Mouse (Mus musculus) 3134 (cell line): ENCODE data around the gene Raf1.
"Not testable (repeated sequence)": the region's sequence is repeated elsewhere in the genome, so short reads cannot be mapped to it uniquely, and the experiment has no call there.

Experiments
- DNase-seq: peaks from one replicate; pipeline ENCODE4 v3.0.0-alpha.2; 2011; ENCODE audit warnings: low spot score; ENCODE audit not compliant: insufficient read length; ENCODE audit errors: extremely low read depth

Gene Raf1

DNA sequence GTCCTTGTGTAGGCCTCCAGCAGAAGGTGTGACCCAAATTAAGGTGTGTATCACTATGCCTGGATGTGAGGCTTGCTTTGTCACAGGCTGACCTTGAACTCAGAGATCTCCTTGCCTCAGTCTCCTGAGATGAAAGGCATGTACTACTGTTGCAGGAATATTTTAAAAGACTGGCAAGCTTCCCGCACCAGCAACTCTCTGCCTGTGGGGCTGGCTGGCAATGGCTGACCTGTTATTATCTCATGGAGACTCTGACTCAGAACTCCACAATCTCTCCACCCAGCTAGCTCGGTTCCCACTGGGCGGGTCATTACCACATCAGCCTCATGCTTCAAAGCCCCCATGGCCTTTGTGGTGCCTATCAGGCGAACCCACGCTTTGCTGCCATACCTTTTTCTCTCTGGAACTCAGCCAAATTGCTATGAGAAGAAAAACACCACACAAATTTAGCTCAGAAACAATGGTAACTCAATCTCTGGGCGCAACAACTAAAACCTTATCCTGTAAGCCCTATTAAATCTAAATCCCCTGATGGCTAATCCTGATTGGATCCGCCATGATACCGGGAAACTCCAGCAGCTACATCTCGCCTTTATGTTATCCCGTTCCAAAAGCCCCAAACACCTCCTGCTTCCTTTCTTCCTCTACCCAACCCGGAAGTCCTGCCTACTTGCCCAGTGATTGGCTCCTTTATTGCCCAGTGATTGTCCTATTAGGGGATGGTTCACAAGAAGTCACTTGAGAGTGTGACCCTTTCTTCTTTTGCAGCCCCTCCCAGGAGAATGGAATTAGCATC is 8.6 kb upstream of the Raf1 start:
- DNase-seq, result peak; percentile 34

DNA sequence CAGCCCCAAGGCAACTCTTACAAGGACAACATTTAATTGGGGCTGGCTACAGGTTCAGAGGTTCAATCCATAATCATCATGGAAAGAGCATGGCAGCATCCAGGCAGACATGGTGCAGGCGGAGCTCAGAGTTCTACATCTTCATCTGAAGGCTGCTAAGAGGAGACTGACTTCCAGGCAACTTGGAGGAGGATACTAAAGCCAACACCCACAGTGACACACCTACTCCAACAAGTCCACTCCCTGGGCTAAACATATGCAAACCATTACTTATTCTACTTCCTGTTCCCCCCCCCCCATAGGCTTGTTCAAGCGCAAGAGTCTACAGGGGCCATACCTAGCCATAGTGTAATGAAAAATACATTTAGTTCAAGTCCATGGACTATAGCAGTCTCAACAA is 7.8 kb upstream of the Raf1 start:
- no peak for DNase-seq

DNA sequence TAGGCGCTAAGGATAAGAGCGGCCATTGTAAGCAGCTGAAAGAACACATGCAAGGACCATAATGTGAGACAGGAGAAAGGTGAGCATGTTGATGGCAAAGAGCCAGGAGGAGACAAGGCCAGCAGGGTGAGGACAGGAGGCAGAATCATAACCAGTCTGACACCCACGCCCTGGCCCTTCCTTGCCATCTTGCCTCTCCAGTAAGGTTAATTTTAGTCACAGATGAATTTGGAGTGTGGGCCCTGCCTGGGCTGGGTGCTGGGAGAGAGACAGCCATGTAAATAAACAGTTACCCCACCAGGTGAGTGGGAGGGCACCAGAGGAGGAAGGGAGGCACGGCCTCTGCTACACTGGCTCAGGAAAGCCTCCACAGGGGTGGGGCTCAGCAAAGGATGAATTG is 4.6 kb upstream of the Raf1 start:
- no peak for DNase-seq

DNA sequence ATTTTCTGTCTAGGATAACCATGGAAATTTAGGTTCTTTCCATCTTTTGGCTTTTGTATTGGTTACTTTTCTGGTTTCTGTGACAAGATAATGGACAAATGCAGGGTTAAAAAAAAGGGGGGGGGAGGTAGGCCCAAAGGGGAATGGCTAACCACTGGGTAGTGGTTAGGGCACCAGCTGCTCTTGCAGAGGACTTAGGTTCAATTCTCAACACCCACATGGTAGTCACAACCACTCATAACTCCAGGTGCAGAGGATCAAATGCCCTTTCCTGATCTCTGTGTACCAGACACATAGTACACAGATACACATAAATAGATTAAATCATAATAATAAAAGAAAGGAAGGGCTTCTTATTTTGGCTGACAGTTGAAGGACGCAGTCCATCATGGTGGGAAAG is 1.6 kb upstream of the Raf1 start:
- DNase-seq, result no peak

DNA sequence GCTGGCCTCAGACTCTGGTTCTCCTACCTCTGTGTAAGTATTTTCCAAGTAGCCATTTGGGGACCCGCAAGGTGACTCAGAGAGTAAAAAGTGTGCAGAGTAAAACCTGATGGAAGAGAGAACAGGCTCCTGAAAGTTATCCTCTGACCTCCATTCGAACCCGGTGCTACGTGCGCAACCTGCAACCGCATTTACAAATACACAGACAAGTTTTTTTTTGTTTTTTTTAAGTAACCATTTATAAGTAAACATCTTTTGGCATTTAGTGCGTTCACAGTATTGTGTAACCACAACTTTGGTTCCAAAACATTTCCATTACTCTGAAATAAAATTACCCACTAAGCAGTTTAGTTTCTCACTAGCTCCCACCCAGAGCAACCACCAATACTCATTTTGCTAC is 1.0 kb upstream of the Raf1 start:
- DNase-seq, result no peak

DNA sequence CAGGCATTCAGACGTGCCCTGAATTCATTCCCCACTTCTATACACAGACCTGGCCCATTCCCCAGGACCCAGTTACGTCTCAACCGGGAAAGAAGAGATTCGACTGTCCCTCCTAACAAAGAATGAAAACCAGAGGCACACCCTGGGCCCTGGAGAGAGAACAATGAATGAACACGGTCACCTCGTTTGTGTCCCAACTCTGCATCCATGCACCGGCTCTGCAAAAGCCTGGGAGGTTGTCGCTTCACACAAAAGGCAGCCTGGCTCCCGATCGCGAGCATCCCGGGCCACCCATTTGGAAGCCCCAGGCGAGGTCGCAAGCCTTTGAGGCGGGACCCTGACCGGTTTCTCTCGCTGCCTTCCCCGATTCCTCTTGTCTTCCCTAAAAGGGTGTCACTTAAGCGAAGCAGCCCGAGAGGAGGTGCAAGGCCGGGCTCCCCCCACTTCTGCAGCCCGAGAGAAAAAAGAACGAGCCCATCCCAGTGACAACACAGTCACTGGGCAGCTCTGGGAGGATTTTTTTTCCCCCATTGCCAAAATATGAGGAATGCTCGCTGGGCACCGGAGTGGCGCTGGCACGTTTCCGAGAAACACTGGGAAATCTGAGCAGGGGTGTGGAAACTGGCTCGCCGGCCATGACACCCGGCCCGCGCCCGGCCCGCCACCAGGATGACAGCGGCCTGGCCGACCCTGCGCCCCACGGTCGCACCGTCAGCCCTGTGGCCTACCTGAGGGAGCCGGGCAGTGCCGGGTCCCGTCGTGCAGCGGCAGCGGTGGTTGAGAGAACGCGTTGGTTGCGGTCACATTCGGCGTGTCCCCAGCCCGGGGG is 713 bp downstream of the Raf1 start:
- DNase-seq, result peak; percentile 82

DNA sequence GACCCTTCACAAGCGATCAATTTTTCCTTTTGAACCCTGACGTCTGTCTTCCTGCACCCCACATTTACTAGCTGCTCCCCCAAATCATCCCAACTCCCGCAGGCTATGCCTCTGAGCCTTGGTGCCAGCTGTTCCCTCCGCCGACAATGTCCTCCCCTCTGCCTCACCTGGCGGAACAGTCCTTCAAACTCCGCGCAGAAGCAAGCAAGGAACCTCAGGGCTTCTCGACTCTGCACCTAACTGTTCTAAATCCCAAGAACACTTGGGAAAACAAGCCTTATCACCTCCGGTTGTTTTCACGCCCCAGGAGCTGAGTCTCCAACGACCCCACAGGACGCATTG is 1.3 kb downstream of the Raf1 start:
- peak; percentile 32 for DNase-seq

DNA sequence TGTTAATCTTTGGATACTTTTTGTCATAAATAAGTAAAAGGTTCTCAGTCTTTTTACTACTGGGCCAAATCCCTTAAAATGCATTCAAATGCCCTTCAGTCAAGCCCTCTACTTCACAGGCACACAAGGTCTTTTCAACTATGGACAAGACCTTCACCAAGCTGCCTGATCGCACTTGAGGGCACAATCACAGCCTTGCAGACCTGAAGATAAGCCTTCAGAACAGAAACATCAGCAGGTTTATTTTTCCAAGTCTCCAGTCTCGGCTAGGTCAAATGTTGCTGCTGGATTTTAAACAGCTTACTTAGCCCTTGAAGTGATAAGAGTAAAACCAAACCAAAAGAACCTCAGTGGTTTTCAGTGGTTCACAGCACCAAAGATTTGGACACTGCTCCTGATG is 2.1 kb downstream of the Raf1 start:
- no peak for DNase-seq

DNA sequence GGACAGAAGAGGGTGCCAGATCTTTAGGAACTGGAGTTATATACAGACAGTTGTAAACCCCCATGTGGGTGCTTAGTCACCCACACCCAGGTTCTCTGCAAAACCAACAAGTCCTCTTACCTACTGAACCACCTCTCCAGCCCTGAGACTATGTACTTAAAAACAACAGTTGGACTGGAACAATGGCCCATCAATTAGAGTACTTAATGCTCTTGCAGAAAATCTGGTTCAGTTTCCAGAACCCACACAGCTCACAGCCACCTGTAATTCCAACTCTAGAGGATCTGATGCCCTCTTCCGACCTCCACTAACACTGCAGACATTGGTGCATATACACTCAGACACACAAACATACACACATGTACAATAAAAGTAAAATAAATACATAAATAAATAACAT is 3.7 kb downstream of the Raf1 start:
- no peak for DNase-seq

DNA sequence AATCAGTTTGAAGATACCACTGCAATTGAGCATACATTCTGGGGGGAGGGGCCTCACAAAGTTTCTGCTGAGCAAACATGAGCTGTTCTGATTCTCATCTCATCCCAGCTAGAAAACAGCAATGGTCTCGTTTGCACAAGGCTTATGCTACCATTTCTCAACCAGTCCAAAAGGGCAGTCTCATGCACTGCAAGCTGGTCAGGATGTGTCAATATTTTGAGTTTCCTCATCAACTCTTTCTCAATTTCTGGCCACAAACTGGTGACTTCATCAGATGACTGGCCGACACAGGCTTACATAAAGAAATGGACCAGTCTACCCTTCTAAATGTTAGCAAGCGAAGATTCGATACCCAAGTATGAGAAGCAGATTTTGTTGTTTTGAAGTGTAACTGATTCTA is 9.8 kb downstream of the Raf1 start:
- peak; percentile 67 for DNase-seq

DNA sequence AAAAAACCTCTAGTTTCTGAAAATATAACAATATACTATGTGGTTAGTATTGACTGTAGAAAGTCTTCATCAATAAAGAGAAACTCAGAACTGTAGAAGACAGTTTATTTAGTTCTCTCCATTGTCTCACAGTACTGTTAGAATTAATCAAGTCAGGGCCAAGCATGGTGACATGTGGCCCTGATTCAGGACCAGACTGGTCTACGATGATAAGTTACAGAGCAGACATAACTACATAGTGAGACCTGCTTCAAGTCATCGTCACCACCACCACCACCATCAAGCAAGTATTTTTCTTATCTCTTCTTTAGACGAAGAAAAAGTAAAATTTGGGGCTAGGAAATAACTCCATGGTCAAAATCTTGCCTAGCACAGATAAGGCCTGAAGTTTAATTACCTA is 12.2 kb downstream of the Raf1 start:
- no peak for DNase-seq

DNA sequence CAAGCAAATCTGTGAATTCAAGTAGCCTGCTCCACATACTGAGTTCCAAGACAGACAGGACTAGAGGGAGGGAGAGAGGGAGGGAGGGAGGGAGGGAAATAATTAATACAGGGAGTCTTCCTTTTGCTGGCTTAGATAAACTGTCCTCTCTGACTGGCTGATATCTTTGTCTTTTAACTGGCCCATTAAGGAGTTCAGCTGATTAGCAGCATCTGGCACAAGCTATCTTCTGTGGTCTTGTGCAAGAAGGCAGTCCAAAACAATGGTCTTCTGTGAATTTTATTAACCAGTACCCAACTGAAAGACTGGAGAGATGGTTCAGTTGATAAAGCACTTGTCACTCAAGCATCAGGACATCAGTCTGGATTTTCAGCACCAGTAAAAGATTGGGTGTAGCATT is 17.6 kb downstream of the Raf1 start:
- no peak for DNase-seq

DNA sequence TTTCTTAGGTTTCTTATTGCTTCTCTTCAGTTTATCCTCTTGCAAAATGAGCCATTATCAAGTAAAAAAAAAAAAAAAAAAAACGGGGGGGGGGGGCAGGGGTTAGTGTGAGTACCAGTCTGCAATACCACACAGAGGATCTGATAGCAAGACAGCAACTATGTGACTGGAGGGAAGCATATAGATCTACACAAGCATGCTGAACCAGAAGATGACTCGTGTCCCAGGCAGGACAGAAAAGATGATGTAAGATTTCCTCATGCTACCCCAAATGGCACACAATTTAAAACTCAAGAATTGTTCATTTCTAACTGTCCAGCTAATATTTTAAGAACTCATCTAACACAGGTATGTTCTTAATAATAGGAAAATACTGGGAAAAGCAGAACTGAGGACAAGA is 22.5 kb downstream of the Raf1 start:
- peak; percentile 26 for DNase-seq

DNA sequence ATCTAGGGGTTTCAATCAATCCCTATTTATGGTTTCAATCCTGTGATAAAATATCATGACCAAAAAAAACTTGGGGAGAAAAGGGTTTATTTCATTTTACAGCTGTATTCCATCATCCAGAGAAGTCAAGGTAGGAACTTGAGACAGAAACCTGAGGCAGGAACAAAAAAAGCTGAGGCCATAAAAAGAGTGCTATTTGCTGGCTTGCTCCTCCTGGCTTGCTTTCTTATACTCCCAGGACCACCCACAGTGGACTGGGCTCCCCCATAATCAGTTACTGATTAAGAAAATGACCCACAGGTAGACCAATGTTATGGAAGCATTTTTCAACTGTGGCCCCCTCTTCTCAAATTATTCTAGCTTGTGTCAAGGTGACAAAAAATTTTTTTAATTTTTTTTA is 24.7 kb downstream of the Raf1 start:
- no peak for DNase-seq

DNA sequence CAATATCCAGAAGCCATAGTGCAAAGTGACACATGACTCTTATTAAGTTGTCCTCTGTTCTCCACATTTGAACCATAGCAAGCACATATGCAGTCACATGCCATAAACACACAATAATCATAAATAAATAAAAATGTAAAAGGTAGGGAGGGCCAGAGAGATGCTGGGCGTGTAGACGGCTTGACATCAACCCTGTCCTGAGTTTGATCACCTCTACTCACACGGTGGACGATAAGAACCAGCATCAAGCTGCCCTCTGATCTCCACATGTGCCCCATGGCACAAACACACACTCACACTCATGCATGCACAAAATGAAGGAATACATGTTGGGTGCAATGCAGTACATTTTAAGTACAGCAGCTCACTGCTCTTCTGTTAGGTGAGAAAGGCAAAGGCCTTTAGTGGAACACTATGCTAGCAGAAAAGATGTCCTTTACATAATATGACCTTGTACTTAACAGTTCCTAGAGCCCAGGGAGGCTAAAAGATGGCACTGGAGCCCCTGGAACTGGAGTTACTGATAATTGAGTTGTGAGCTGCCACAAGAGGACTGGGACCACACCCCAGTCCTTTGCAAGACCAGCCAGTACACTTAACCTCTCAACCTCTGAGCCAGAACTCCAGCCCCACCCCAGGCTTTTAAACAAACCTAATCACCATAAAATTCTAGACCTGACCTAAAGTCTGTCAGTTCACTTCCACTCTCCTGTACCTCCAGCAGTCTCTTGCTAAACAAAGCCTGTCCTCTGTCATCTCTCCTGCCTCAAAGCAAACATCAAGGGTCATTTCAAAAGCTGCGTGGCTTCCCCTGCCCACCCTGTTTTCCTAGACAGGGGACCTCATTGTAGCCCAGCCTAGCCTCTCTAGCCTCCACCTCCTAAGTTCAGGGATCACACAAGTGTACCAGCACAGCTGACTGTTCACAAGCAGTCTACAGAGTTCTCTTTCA is 25.7 kb downstream of the Raf1 start:
- no peak for DNase-seq

DNA sequence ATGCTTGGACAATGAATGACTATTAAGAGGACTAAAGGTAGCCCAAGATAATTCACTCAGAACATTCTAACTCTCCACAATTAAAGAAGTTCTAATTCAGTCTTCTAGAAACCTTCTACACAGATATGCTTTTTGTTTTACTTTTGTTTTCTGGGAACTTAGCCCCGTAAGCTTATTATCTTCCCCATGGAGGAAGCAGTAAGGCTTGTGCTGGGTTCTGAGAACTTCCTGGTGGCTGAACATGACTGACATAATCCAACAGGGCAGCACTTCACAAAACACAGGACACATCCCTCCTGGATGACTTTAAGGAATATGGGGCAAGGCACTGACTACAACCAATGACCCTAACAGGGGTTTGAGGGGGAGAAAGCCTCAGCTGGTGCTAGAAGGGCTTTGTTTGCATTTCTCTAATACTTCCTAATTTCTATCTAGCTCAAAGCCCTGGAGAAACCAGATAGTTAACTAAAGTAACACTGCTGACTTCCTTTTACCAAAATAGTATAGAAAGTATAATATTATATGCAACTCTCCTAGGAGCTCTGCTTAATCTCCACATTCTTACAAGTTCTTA is 26.6 kb downstream of the Raf1 start:
- no peak for DNase-seq

DNA sequence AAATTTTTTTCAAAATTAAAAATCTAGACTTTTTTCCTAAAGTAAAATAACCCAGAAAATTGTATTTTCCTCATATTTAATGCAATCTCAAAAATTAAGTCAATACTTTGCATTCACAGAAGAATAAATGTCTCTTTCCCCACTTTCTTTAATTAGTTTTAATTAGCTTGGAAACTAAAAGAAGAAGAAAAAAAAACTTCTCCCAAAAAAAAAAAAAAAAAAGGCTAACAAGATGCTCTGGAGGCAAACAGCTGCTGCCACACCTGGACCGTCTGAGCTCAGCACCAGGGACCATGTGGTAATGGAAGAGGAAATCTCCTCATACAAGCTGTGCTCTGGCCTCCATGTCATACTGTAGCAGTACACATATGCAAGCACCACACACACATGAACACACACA is 33.1 kb downstream of the Raf1 start:
- no peak for DNase-seq

DNA sequence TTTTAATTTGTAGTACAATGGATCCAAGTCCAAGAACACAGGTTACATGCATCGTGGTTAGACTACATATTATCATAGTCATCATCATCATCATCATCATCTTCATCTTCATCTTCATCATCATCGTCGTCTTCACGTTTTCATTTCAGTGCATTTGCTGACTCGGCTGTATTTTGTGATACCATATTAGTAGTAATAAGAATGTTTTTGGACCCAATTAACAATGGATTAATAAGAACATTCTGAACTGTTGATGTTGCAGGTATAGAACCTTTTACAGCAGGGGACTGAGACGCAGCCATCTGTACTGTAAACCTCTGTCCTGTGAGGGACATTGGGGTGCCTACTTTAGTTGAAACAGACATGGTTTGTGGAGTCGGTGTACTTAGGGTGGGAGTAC is 38.2 kb downstream of the Raf1 start:
- DNase-seq, result not testable (repeated sequence)

DNA sequence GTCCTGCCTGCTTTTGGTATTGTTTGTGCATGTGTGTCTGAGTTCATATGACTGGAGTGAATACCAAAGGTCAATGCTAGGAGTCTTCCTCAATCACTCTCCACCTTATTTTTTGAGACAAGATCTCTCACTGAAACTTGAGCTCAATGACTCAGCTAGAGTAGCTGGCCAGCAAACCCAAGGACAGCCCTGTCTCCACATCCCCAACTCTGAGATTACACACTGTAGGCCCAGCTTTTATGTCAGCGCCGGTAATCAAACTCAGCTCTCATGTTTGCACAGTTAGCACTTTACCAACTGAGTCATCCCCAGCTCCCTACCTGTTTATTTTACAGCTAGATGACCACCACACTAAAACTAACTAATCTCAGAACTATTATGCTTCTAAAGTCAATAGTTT is 42.4 kb downstream of the Raf1 start:
- no peak for DNase-seq

DNA sequence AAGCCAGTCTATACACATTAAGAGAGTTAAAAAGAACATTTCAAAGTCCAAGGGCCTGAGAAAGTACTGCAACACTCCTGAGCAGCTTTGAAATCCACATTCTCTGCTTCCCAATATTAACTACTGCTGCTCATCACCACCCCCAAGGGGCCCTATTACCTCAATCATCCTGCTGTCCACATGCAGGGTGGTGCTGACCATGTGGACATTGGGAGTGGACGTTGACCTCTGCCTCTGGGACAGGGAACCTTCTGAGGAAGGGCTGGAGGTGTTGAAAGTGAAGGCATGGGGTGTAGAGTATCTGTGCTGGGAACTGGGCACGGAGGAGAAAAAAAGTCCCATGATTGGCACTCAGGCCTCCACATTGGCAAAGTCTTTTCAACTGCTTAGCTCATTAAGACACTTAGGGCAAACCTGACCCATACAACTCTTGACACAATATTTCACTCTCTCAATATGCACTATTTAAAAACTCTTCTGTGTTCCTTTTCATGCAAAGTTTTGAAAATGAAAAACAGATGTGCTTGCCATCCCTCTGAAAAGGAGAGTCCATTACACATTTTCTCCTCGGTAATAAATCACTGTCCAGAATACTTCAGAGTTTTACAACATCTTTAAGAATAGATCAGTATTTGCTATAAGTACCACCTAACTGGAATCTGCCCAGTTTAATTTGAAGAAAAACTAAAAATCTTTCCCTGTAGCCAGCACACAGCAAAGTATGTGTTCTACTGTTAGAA is 45.2 kb downstream of the Raf1 start:
- DNase-seq, result no peak
